Mouse (Mus musculus) hematopoietic multipotent progenitor cell, adult 10-12 weeks (in vitro differentiated cells): ENCODE data around the gene Trappc3. TPM values are rescaled to one million over a fixed set of nuclear protein-coding genes. Genes with fewer than 3 reads are reported as not detected.

ENCODE experiments used
- polyA plus RNA-seq: library from polyadenylated mRNA; stranded (reverse); fragments of >175 nt; gene quantifications from 2 replicates; pipeline ENCODE4 v1.2.3, GENCODE M21; 2012; ENCODE audit warnings: low replicate concordance

The Trappc3 gene
- 27.3 and 28.0 TPM in 2 replicates for polyA plus RNA-seq

DNA sequence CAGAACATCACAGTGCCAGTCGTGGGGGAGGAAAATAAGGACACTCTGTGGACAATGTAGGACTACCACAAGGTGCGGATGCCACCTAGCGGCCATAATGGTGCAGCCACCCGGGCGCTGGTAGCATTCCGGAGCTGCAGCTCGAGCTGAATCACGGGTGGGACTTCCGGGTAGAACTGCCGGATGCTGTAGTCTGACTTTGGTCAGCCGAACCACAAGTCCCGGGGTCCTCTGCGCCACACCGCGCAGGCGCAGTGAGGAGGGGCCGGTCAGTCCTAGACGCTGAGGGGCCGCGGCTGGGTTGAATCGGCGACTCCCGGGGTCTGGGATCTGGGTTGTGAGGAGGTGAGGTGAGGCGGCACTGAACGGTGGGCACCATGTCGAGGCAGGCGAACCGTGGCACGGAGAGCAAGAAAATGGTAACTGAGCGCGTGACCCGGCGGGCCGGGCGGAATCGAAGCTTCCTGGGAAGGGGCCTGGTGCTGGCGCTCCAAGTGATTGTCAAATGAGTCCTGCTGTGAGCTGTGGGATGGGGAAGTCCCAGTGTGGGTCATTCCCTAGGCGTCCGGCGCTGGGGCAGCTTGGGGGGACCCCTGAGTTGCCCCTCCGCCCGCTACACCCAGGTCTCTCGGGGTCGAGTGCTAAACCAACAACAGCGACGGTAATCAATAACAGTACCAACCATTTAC lies at the start of gene Trappc3:
Trappc3 (plus strand) TSS at position 207 of the 689 bp plus-strand sequence.

DNA sequence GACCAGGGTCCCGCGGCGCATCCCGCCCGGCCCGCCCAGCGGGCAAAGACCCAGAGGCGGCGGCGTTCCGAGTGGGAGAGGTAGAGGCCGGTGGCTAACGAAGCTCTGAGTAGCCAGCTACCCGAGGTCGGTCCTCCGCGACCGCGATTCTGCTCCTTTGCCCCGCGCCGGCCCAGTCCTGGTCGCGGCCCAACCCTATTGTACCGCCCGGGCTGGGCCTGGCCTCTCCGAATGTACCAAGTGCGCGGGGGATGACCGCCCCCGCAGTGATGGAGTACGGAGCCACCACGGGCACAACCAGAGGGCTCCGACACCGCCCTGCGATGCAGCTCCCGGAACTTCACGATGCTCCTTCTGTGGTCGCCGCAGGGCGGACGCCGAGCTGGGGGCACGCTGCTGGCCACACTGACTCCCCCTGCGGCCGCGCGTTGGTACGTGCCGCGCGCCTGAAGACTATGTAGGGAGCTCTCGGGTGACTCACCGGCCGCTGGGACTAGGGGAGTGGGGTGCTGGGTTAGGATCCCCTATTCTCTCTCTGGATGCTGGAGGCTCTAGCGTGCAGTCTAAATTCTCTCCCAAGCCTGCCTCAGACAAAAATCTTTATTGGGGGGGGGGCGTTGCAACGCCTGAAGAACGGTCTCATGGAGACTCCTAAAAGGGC lies 5.9 kb upstream of the Trappc3 start, which contains the start of gene Map7d1:
Map7d1 (minus strand) TSS at position 213 of the 661 bp plus-strand sequence.

DNA sequence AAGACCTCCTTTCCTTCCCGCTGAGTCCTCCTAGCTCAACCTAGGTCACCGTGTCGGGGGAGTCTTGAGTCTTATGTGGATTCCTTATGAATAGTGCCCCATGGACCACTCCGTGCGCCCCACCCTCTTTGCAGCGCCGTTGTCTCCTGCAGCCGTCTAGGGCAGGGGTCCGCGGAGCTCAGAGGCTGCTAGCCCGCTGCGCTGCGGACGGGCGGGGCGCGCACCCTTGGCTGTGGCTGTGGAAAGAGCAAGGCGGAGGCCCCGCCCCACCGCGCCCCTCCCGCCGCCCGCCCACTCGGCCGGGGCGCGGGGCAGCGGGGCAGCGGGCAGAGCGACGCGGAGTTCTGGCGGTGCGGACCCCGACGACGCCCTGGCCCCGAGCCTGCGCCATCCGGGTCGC lies 24.4 kb downstream of the Trappc3 start, which contains the start of gene Col8a2:
Col8a2 (plus strand) TSS at position 302 of the 400 bp plus-strand sequence.

DNA sequence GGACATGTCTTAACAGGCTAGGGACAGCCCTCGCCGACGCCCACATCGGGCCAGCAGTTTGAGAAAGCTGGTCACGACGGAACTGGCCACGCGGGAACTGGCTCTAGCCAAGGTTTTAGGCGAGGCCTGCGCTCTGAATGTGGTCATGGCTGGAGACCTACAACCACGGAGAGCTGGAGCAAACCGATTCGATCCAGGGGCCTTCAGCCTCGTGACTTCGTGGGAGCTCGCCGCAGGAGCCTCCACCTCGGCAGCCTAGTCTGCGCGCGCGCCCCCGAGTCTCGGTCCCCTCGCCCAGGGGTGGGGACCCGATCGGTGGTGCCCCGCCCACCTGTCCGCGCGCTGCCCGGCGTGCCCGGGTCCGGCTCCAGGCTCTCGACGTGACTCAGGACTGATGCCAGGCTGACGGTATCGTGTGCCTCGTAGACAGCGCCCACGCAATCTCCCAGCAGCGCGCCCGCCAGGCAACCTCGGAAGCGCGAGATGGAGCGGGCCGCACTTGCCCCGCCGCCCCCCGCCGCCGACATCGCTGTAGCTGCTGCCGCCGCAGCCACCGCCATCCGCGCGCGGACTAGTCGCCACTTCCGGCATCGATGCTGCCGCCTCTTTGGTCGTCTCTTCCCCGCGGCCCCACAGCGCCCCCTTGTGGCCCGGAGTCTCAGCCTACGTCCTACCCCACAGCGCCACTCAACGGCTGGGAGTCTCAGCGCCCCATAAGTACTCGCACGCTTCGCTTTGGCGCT lies 59.2 kb downstream of the Trappc3 start, which contains the start of gene Adprhl2:
Adprhl2 (minus strand) TSS at position 593 of the 743 bp plus-strand sequence.

DNA sequence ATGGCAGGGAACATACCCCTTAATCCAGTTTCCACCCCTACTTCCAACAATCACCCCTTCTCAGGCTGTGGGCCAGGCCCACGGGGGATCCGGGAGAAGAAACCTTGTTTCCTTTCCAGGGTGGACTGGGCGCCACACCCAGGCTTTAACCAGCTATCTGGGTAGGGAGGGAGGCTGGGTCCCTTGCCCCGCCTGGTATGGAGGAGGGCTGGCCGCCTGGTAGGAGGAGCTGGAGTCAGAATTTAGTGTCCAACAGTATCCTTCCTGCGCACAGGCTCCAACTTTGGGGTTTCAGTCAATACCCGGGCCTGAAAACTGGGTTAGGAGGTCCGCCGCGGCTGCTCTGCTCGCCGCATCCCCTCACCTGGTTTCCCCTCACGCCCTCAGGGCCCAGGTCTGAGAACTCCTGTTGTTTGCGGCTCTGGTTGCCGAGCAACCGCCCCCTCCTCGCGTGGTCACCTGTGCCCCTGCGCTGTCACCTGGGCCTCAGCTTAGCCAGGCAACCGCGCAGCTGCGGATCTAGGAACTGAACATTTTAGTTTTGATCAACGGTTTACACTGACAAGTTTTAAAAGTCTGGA lies 63.2 kb downstream of the Trappc3 start, which contains the start of gene Tekt2:
Tekt2 (minus strand) TSS at position 408 of the 581 bp plus-strand sequence.

Other genes with a start within 250 kb of the Trappc3 start
- gene Csf3r, start 237.8 kb upstream of the Trappc3 start, polyA plus RNA-seq = 151 and 351 TPM in 2 replicates
- gene Mrps15, start 215.4 kb upstream of the Trappc3 start, polyA plus RNA-seq = 89.6 and 141 TPM in 2 replicates
- 0.03 and 0.62 TPM in 2 replicates for gene Oscp1, start 203.8 kb upstream of the Trappc3 start, polyA plus RNA-seq
- gene Lsm10, start 165.7 kb upstream of the Trappc3 start, polyA plus RNA-seq = 8.6 and 12.8 TPM in 2 replicates
- gene Stk40, start 158.4 kb upstream of the Trappc3 start, polyA plus RNA-seq = 72.3 and 85.9 TPM in 2 replicates
- gene Eva1b, start 114.6 kb upstream of the Trappc3 start, polyA plus RNA-seq = 25.6 and 64.1 TPM in 2 replicates
- 0.44 and 0.50 TPM in 2 replicates for gene Sh3d21, start 98.8 kb upstream of the Trappc3 start, polyA plus RNA-seq
- gene Thrap3, start 59.6 kb upstream of the Trappc3 start, polyA plus RNA-seq = 107 and 126 TPM in 2 replicates
- gene Map7d1, start 6.0 kb upstream of the Trappc3 start, polyA plus RNA-seq = 157 and 554 TPM in 2 replicates
- gene Col8a2, start 24.5 kb downstream of the Trappc3 start, polyA plus RNA-seq = 0.58 and 1.0 TPM in 2 replicates
- 46.3 and 51.9 TPM in 2 replicates for gene Adprhl2, start 59.4 kb downstream of the Trappc3 start, polyA plus RNA-seq
- not detected in 2 replicates for gene Tekt2, start 63.4 kb downstream of the Trappc3 start, polyA plus RNA-seq
- 9.3 and 11.9 TPM in 2 replicates for gene Ago3, start 167.2 kb downstream of the Trappc3 start, polyA plus RNA-seq
- gene Ago1, start 206.3 kb downstream of the Trappc3 start, polyA plus RNA-seq = 10.9 and 20.0 TPM in 2 replicates